Mouse (Mus musculus) forebrain, embryonic 13.5 days (tissue): ENCODE measurements around the gene Mrps23. TPM values are rescaled to one million over a fixed set of nuclear protein-coding genes. Genes with fewer than 3 reads are reported as not detected.

ENCODE experiments used
- ATAC-seq: fragments of 200-750 bp; cut with Nextera tagmentation; 2 replicates; pipeline ENCODE4 v1.8.0; 2017
- H3K27ac ChIP-seq: fragments of 300-500 bp; sonication (generic); 2 replicates; pipeline ENCODE4 v1.5.1; 2015; ENCODE audit warnings: inconsistent platforms, mild to moderate bottlenecking, moderate library complexity
- H3K27me3 ChIP-seq: fragments of 300-500 bp; sonication (generic); 2 replicates; pipeline ENCODE4 v1.6.1; 2015; ENCODE audit warnings: mild to moderate bottlenecking, inconsistent platforms
- H3K36me3 ChIP-seq: fragments of 300-500 bp; sonication (generic); 2 replicates; pipeline ENCODE4 v1.6.1; 2015; ENCODE audit warnings: mild to moderate bottlenecking, inconsistent platforms; ENCODE audit not compliant: poor library complexity, severe bottlenecking
- H3K4me1 ChIP-seq: fragments of 300-500 bp; sonication (generic); 2 replicates; pipeline ENCODE4 v1.6.1; 2015; ENCODE audit warnings: inconsistent platforms
- H3K4me2 ChIP-seq: fragments of 300-500 bp; sonication (generic); 2 replicates; pipeline ENCODE4 v1.6.1; 2015; ENCODE audit warnings: inconsistent platforms, mild to moderate bottlenecking, moderate library complexity
- H3K4me3 ChIP-seq: fragments of 300-500 bp; sonication (generic); 2 replicates; pipeline ENCODE4 v1.5.1; 2015; ENCODE audit warnings: mild to moderate bottlenecking, inconsistent platforms
- H3K9ac ChIP-seq: fragments of 300-500 bp; sonication (generic); 2 replicates; pipeline ENCODE4 v1.6.1; 2015; ENCODE audit warnings: mild to moderate bottlenecking, inconsistent platforms
- H3K9me3 ChIP-seq: fragments of 300-500 bp; sonication (generic); replicated peaks from 2 replicates; pipeline ENCODE4 v1.6.1; 2016; ENCODE audit warnings: inconsistent platforms
- WGBS: fragments of 180-500 bp; shearing (Covaris S2); methylation state at CpG from one replicate; pipeline ENCODE4 v1.1.7; 2015; 5-methylcytosine and 5-hydroxymethylcytosine counted together
- polyA plus RNA-seq: library from polyadenylated mRNA; unstranded; fragments of >200 nt; fragmentation: Nextera tagmentation; extraction: Ambion mirVana; gene quantifications from 2 replicates; pipeline ENCODE4 v1.2.1, GENCODE M21; 2015

Mrps23 gene
- polyA plus RNA-seq, 1 experiment from 2014 or later = 70.9 TPM

DNA sequence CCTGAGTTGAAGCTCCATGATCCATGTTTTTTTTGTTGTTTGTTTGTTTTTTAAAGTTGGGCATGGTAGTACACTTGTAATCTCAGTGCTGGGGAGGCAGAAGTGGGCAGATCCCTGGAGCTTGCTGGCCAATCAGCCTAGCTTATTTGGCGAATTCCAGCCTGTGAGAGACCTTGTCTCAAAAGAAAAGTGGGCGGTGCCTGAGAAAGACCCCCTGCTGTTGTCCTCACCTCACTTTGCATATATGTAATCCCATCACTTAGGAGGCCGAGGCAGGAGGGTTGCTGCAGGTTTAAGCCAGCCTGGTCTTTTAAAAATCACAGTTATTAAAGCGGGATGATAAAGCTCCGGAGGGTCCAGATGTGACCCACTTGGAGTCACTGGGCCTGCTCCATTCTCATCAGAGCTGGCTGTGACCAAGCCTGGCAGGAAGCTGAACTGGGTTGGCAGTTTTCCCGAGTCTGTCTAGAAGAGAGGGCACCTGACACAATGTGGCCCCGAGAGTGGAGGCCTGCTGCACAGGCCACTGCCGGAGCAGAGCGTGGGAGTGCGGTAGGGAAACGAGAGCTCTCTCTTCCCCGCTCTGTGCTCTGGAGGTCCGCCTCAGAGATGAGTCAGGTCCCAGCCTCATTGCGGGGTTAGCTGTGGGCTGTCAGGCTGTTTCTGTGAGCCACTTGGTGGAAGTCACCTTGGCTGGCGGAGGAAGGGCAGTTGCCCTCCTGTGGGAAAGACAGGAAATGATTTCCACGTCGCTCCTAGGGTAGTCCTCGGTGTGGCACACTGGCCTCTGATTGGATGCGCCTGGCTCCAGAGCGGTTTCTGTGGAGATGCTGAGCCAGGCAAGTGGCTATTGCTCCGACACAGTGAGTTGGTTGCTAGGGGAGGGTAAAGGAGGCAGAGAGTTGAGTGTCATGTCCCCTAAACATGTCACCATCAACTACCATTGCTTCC lies 11.0 kb downstream of the Mrps23 start:
- no peaks in the 10 kb centered on the region for H3K9me3 ChIP-seq
- H3K27me3 ChIP-seq = no peaks in the 10 kb centered on the region
- H3K9ac ChIP-seq = 0 out of 2 replicates have a peak overlapping the region, but pooled peaks have one; percentile 19
- ATAC-seq = peak; percentile 58; the same call in 1 of the 2 replicates
- H3K4me1 ChIP-seq = peaks cover 18% of the 10 kb centered on the region
- peak overlapping the region; percentile 12; the same call in 1 of the 2 replicates for H3K27ac ChIP-seq
- 61% methylated on average over 21 of the region's 21 CpGs for WGBS
- no peak overlapping the region for H3K4me3 ChIP-seq
- peaks cover 24% of the 10 kb centered on the region for H3K36me3 ChIP-seq
- peak overlapping the region; percentile 45 for H3K4me2 ChIP-seq

DNA sequence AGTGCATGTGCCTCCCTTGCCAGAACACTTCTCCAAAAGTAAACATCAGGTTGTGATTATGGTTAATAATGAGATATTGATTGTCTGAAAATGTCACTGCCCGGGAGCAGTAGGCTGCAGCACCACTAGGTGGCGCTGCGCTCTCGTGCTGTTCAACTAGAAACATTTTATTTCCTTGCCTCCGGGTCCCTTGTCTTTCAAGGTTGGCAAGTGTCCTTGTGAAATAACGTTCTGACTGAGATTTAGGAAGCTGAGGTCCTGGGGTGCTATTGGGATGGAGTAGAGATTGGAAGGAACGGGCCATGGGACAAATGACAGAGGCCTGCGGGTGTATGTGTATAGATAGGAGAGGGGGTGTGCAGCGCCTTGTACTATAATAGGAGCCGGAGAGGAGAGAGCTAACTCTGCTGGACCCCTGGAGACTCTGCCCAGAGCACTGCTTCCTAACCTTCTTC lies 12.1 kb downstream of the Mrps23 start:
- 0 out of 2 replicates have a peak overlapping the region, but pooled peaks have one; percentile 19 for H3K9ac ChIP-seq
- no peaks in the 10 kb centered on the region for H3K9me3 ChIP-seq
- peak overlapping the region; percentile 45 for H3K4me2 ChIP-seq
- peaks cover 18% of the 10 kb centered on the region for H3K4me1 ChIP-seq
- 14% methylated on average over 10 of the region's 10 CpGs for WGBS
- H3K27me3 ChIP-seq = no peaks in the 10 kb centered on the region
- H3K4me3 ChIP-seq = no peak overlapping the region
- ATAC-seq = peak; percentile 46; the same call in 1 of the 2 replicates
- H3K36me3 ChIP-seq = peaks cover 13% of the 10 kb centered on the region
- no peak overlapping the region for H3K27ac ChIP-seq

DNA sequence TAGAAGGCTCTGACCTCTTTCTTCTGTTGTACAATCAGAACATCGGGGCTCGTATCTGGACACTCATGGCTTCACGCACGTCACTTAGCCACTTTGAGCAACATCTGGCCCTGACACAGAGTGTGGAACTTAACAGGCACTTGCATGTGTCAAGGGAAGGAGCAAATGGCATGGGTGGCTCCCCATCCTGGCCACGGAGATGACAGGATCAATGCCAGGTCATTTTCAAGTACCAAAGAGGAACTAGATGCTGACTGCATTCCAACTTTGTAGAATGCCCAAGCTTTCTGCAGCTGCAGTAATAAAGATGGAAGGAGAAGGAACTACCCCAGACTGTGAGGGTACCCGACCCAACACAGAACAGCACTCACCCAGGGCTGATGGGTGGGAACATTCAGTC lies 14.0 kb downstream of the Mrps23 start:
- Histone ChIP-seq H3K9ac (no peak overlapping the region), H3K9me3 (no peaks in the 10 kb centered on the region), H3K4me1 (peaks cover 29% of the 10 kb centered on the region), H3K27ac (no peak overlapping the region), H3K27me3 (no peaks in the 10 kb centered on the region), H3K4me2 (no peak overlapping the region), H3K36me3 (no peaks in the 10 kb centered on the region), H3K4me3 (no peak overlapping the region)
- no peak for ATAC-seq
- 95% methylated on average over 6 of the region's 6 CpGs for WGBS

DNA sequence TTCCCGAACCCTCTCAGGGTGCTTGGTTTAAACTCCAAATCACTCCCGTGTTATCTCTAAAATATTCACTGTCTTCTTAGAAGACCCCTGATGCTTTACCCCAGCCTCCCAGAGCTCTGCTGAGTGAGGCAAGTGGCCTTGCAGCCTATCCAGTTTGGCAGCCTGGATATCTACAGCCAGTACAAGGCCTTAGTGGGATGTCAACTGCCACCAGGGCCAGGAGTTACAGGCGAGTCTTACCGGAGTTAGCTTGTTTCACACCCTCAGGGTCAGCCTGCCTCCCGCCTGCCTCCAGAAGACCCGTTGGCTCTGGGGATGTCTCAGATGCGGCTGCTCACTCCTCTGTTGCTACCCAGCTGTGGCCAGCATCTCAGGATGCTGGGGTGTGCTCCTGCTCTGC lies 14.4 kb downstream of the Mrps23 start:
- H3K4me2 ChIP-seq = no peak overlapping the region
- no peak for ATAC-seq
- H3K27ac ChIP-seq = no peak overlapping the region
- 79% methylated on average over 7 of the region's 7 CpGs for WGBS
- H3K4me1 ChIP-seq = peaks cover 29% of the 10 kb centered on the region
- H3K9ac ChIP-seq = no peak overlapping the region
- no peaks in the 10 kb centered on the region for H3K9me3 ChIP-seq
- no peaks in the 10 kb centered on the region for H3K27me3 ChIP-seq
- no peak overlapping the region for H3K4me3 ChIP-seq
- H3K36me3 ChIP-seq = no peaks in the 10 kb centered on the region

DNA sequence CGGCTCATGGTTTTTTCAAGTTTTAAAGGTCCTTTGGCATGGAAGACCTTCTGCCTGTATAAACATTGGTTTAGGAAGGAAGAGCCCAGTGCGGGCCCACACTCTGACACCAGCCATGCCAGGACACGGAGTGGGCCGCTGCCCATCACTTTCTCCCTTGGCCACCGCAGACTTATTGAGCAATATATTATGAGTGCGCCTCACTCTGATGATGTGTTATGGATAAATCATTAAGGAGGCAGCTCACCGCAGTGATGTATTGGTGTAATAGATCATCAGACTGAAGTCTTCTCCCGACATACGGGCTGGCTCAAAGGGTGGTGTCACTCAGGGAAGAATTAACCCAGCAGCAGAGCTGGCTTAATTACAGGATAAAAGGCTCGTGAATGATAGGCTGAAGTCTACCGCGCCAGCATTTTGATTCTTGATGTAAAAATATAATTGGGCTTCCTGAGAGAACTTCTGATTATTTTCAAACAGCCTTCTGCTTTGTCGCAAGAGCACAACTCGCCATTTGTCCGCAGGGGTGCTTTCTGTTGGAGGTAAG lies 17.8 kb downstream of the Mrps23 start:
- Histone ChIP-seq H3K9ac (no peak overlapping the region), H3K4me2 (no peak overlapping the region), H3K27me3 (no peaks in the 10 kb centered on the region), H3K27ac (no peak overlapping the region), H3K36me3 (no peaks in the 10 kb centered on the region), H3K4me1 (peaks cover 11% of the 10 kb centered on the region), H3K9me3 (no peaks in the 10 kb centered on the region), H3K4me3 (no peak overlapping the region)
- 69% methylated on average over 15 of the region's 15 CpGs for WGBS
- ATAC-seq = no peak

DNA sequence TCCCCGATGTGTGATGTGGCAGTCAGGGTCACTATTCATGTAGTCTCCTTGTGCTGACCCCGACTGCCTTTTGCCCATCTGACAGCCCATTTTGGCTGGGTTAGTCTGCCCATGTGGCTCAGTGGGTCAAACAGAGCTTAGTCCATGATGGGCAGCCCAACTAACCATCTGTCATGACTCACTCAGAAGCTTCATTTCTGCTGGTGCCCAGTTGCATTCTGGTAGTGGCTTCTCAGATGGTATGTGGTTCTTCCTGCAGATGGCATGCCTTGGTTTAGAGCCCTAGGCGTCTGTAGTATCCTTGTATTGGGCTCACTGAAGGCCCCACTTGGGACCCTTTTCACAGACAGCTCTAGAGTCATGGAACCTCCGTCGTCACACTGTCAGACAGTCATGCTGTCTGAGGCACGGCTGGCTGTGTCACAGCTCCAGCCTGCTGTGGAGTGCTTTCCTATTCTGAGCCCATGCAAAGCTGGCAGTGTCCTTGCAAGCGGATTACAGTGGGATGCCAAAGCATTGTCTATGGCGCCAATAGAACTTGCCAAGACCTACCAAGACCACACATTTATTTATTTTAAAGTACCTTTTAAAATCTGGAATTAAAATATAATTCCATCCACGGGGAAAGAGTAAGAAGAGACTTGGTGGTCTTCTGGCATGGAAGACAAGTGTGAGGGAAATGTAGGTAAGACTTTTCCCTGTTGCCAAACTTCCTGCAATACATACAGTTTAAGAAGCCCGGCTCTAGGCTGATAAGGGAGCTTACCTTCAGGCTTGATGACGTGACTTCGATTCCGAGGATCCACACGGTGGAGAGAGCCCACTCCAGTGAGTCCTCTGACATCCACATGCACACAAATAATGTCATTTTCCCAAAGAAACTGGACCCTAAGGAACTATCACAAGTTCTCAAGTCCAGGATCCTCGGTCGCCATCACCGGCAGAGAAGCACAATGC lies 23.1 kb downstream of the Mrps23 start:
- no peak overlapping the region for H3K27ac ChIP-seq
- 90% methylated on average over 17 of the region's 17 CpGs for WGBS
- no peak overlapping the region for H3K9ac ChIP-seq
- H3K36me3 ChIP-seq = no peaks in the 10 kb centered on the region
- H3K27me3 ChIP-seq = peaks cover 11% of the 10 kb centered on the region; the same call in 1 of the 2 replicates
- no peak overlapping the region for H3K4me3 ChIP-seq
- H3K4me1 ChIP-seq = peaks cover 10% of the 10 kb centered on the region
- no peak overlapping the region for H3K4me2 ChIP-seq
- no peaks in the 10 kb centered on the region for H3K9me3 ChIP-seq
- no peak for ATAC-seq

DNA sequence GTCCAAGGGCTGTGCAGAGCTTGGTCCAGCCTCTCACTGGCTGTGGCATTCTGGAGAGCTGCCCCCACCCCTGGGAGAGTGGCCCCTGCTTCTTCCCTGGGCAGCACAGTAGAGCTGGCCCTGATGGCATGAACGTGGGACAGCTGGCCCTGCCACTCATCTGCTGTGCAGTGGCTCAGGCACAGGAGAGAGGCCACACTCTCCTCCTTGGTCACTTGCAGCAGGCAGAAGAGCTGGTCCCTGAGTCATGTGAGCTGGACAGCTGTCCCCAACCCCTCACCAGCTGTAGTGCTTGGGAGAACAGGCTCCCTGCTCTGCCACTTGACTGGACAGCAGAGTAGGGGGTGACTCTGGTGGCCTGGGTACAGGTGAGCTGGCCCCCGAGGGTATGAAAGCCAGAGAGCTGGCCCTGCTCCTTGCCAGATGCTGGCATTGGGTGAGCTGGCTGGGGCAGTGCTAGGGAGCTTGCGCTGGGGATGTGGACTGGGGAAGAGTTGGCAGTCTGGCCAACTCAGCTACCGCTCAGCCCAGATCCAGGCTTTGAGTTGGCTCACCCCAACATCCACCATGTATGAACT lies 27.1 kb downstream of the Mrps23 start:
- Histone ChIP-seq H3K27ac (no peak overlapping the region), H3K9ac (no peak overlapping the region), H3K4me2 (no peak overlapping the region), H3K27me3 (peaks cover 17% of the 10 kb centered on the region; the same call in 1 of the 2 replicates), H3K4me3 (no peak overlapping the region), H3K9me3 (no peaks in the 10 kb centered on the region), H3K36me3 (no peaks in the 10 kb centered on the region), H3K4me1 (peaks cover 39% of the 10 kb centered on the region)
- WGBS = 90% methylated on average over 4 of the region's 4 CpGs
- ATAC-seq = no peak

DNA sequence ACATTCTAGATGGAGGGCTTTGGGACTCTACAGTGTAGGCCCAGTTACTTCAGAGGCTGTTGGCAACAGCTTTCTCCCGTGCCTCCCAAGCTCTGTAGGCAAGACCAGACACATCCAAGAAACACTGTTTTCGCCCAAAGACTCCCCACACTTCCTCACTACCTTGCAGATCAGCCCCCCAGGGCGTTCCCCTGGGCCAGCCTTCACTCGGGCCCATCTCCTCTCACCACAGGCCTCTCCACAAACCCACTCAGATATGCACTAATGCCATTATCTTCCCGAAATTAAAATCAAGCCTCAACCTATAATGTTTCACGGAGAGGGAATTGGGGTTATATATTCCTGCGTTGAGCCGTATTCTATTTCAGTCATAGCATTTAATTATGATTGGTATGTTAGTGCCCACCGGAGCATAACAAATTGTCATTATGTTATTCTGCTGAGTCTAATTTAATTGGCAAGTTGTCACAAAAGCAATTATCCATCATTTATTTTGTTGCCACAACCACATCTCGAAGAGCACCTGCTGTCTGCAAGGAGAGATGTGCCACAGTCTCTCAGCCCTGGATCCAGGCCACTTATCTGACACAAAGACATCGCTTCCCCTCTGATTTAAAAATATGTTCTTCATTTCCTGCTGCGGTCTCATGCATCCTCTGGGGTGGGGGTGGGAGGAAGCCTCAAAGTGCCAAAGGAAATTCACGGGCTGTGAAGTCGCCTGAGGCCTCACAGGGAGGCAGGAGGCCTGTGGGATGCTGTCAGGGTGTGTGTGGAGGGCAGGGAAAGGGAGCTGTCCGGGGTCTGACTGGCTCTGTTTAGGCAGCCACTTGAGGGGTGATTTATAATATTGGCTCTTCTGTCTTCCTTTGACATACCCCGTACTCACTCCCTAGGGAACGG lies 29.6 kb downstream of the Mrps23 start:
- Histone ChIP-seq H3K4me1 (peaks cover 51% of the 10 kb centered on the region), H3K27me3 (peaks cover 20% of the 10 kb centered on the region), H3K9ac (no peak overlapping the region), H3K36me3 (no peaks in the 10 kb centered on the region), H3K9me3 (no peaks in the 10 kb centered on the region), H3K4me2 (no peak overlapping the region), H3K27ac (peak overlapping the region; percentile 48; the same call in 1 of the 2 replicates), H3K4me3 (no peak overlapping the region)
- 24% methylated on average over 17 of the region's 17 CpGs for WGBS
- ATAC-seq = peak; percentile 55

DNA sequence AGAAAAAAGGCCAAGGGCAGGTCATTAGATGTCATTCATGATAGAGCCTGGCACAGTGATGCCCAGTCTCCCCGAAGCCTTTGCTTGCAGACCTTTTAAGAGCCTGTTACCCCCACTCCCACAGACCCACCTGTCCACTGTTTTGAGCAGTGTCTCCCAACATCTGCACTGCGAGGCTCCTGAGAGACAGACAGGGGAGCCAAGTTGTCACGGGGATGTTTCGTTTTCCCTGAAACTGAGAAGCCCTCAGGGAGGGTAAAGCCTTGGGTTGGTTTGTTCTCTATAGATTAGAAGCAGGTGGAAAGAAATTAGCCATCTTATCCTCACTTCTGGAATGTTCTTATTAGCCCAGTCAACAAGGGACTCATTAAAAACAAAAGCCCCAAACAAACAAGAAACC lies 30.6 kb downstream of the Mrps23 start:
- no peak overlapping the region for H3K4me3 ChIP-seq
- H3K36me3 ChIP-seq = no peaks in the 10 kb centered on the region
- ATAC-seq = no peak
- no peak overlapping the region for H3K9ac ChIP-seq
- 39% methylated on average over 4 of the region's 4 CpGs for WGBS
- no peaks in the 10 kb centered on the region for H3K9me3 ChIP-seq
- no peak overlapping the region for H3K4me2 ChIP-seq
- peaks cover 21% of the 10 kb centered on the region for H3K27me3 ChIP-seq
- H3K27ac ChIP-seq = peak overlapping the region; percentile 48; the same call in 1 of the 2 replicates
- H3K4me1 ChIP-seq = peaks cover 57% of the 10 kb centered on the region

DNA sequence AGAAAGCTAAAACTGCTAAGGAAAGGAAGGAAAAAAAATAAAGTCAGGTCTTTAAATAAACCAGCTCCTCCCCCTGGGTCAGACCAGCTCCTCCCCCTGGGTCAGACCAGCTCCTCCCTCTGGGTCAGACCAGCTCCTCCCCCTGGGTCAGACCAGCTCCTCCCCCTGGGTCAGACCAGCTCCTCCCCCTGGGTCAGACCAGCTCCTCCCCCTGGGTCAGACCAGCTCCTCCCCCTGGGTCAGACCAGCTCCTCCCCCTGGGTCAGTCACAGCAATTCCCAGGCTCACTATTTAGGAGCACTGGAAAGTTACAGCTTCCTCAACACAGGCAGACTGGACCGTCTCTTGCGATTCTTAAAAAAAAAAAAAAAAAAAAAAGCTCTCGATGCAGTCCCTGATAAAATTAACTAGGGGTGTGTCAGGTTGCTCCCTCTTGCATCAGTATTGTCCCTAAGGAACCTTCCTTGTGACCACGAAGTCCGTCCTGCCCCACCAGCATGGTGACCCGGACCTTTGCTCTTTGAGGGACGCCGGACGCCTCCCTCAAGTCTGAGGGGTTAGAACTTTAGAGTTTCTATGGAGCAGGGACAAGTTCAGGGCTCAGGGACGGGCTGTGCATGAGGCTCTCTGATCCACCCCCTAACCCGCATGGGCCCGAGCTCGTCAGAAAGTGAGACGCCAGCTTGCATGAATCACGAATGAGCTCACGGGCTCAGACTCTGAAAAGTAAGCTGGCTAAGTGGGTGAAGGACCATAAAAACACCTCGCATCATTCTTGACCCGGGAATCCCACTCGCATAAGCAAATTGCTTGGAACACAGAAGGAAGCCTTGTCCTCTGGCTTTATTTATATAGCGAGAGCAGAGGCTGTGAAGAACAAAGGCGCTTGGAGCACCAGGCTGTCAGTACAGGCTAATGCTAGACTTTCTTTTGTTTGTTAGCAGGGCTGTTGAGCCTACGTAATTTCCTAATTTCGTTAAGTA lies 31.3 kb downstream of the Mrps23 start:
- peaks cover 21% of the 10 kb centered on the region for H3K27me3 ChIP-seq
- peak; percentile 28; the same call in 1 of the 2 replicates for ATAC-seq
- no peak overlapping the region; the same call in 1 of the 2 replicates for H3K9ac ChIP-seq
- H3K9me3 ChIP-seq = no peaks in the 10 kb centered on the region
- H3K36me3 ChIP-seq = no peaks in the 10 kb centered on the region
- peaks cover 64% of the 10 kb centered on the region for H3K4me1 ChIP-seq
- WGBS = 6% methylated on average over 23 of the region's 23 CpGs
- H3K27ac ChIP-seq = peak overlapping the region; percentile 41
- H3K4me3 ChIP-seq = no peak overlapping the region
- H3K4me2 ChIP-seq = peak overlapping the region; percentile 34
